Mouse (Mus musculus): Measurements from ENCODE around the gene Senp6.

DNA sequence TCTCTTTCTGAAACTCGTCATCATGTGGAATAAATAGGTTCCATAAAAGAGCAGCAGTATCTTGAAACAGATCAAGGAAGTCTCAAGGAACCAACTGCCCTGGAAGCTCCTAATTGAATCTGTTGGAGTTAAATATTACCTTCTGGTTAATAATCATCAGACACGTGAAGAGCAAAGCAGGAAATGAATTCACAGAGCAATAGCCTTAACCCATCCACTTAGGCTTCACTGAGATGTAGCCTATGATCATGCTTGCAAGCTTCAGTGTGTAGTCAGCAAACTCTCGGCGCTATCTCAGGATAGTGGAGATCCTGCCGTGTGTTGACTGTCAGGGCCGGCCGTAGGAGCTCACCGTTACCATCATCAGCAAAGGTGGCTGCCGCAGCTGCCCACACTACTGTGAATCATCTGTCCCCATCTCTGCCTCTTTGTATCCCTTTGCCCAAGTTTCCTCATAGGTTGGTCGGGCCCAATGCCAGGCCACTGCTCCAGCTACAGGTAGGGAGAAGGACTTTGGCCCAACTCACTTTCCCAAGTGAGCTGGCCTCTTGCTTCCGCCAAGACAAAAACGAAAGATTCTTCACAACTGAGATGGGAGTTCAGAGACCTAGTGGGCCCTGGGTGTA is 91.2 kb downstream of the Senp6 start:
- TF ChIP-seq CTCF (IDR thresholded peaks at IDR 0.05; ENCODE audit: low read depth, low read length), result no peak
- TF ChIP-seq GATA1 (IDR thresholded peaks at IDR 0.05; ENCODE audit: borderline replicate concordance, low read length), result no peak
- TF ChIP-seq TAL1 (conservative IDR thresholded peaks at IDR 0.05; ENCODE audit: low read depth, low read length), result no peak
- no peak for TF ChIP-seq POLR2AphosphoS5 (IDR thresholded peaks at IDR 0.05; ENCODE audit: insufficient replicate concordance, low read depth, low read length)

Data from G1E (cell line).